Mouse (Mus musculus): ENCODE results near the gene Rad23b. TPM values are rescaled to one million over a fixed set of nuclear protein-coding genes. Genes with fewer than 3 reads are reported as not detected.

The Rad23b gene
- polyA plus RNA-seq, 1 experiment from 2014 or later: 83.9 TPM

GRCm38 (mm10) chr4:55370127-55370526 is 20.3 kb downstream of the Rad23b start:
- WGBS: 91% methylated on average over 3 of the region's 3 CpGs
- Histone ChIP-seq H3K27ac (replicated peaks; ENCODE audit: low read depth, low read length) (no peak overlapping the region), H3K4me1 (ENCODE audit: control insufficient read depth, insufficient read depth, low read length) (no peaks in the 10 kb centered on the region), H3K27me3 (ENCODE audit: control insufficient read depth, insufficient read depth, low read length) (no peaks in the 10 kb centered on the region), H3K9me3 (ENCODE audit: control insufficient read depth, low read length) (no peaks in the 10 kb centered on the region), H3K4me2 (ENCODE audit: low read length) (no peak overlapping the region), H3K4me3 (replicated peaks; ENCODE audit: low read depth, low read length) (no peak overlapping the region), H3K9ac (replicated peaks; ENCODE audit: low read length) (no peak overlapping the region), H3K36me3 (ENCODE audit: control insufficient read depth, insufficient read depth, low read length) (peaks cover 30% of the 10 kb centered on the region)
- no peak for DNase-seq
- no peak for ATAC-seq (ENCODE audit: low FRiP score, low TSS enrichment)

GRCm38 (mm10) chr4:55371355-55371754 is 21.5 kb downstream of the Rad23b start:
- DNase-seq: no peak
- no peak overlapping the region for H3K9ac ChIP-seq (replicated peaks; ENCODE audit: low read length)
- no peak overlapping the region for H3K4me3 ChIP-seq (replicated peaks; ENCODE audit: low read depth, low read length)
- no peak overlapping the region for H3K27ac ChIP-seq (replicated peaks; ENCODE audit: low read depth, low read length)
- no peaks in the 10 kb centered on the region for H3K27me3 ChIP-seq (ENCODE audit: control insufficient read depth, insufficient read depth, low read length)
- ATAC-seq (ENCODE audit: low FRiP score, low TSS enrichment): no peak
- H3K9me3 ChIP-seq (ENCODE audit: control insufficient read depth, low read length): no peaks in the 10 kb centered on the region
- H3K4me2 ChIP-seq (ENCODE audit: low read length): no peak overlapping the region
- 86% methylated on average over 7 of the region's 7 CpGs for WGBS
- H3K4me1 ChIP-seq (ENCODE audit: control insufficient read depth, insufficient read depth, low read length): no peaks in the 10 kb centered on the region
- peaks cover 30% of the 10 kb centered on the region for H3K36me3 ChIP-seq (ENCODE audit: control insufficient read depth, insufficient read depth, low read length)

- DNase-seq: no peak
These were observed 32.5 kb downstream of the Rad23b start for GRCm38 (mm10) chr4:55382350-55382749.

GRCm38 (mm10) chr4:55386768-55387167 is 36.9 kb downstream of the Rad23b start:
- WGBS: 86% methylated on average over 2 of the region's 2 CpGs
- no peaks in the 10 kb centered on the region for H3K9me3 ChIP-seq (ENCODE audit: control insufficient read depth, low read length)

More at GRCm38 (mm10) chr4:55382350-55382749, 32.5 kb downstream of the Rad23b start:
- Histone ChIP-seq H3K4me2 (ENCODE audit: low read length) (no peak overlapping the region), H3K27ac (replicated peaks; ENCODE audit: low read depth, low read length) (no peak overlapping the region), H3K4me1 (ENCODE audit: control insufficient read depth, insufficient read depth, low read length) (no peaks in the 10 kb centered on the region), H3K27me3 (ENCODE audit: control insufficient read depth, insufficient read depth, low read length) (no peaks in the 10 kb centered on the region), H3K36me3 (ENCODE audit: control insufficient read depth, insufficient read depth, low read length) (peaks cover 78% of the 10 kb centered on the region), H3K4me3 (replicated peaks; ENCODE audit: low read depth, low read length) (no peak overlapping the region), H3K9ac (replicated peaks; ENCODE audit: low read length) (no peak overlapping the region), H3K9me3 (ENCODE audit: control insufficient read depth, low read length) (no peaks in the 10 kb centered on the region)
- ATAC-seq (ENCODE audit: low FRiP score, low TSS enrichment): no peak
- 96% methylated on average over 2 of the region's 2 CpGs for WGBS

GRCm38 (mm10) chr4:55391480-55391879 is 41.6 kb downstream of the Rad23b start:
- WGBS: 97% methylated on average over 1 of the region's 1 CpGs
- no peak for ATAC-seq (ENCODE audit: low FRiP score, low TSS enrichment)
- Histone ChIP-seq H3K9ac (replicated peaks; ENCODE audit: low read length) (no peak overlapping the region), H3K4me2 (ENCODE audit: low read length) (no peak overlapping the region), H3K27ac (replicated peaks; ENCODE audit: low read depth, low read length) (no peak overlapping the region), H3K4me1 (ENCODE audit: control insufficient read depth, insufficient read depth, low read length) (no peaks in the 10 kb centered on the region), H3K9me3 (ENCODE audit: control insufficient read depth, low read length) (no peaks in the 10 kb centered on the region), H3K36me3 (ENCODE audit: control insufficient read depth, insufficient read depth, low read length) (peaks cover 26% of the 10 kb centered on the region), H3K27me3 (ENCODE audit: control insufficient read depth, insufficient read depth, low read length) (no peaks in the 10 kb centered on the region), H3K4me3 (replicated peaks; ENCODE audit: low read depth, low read length) (no peak overlapping the region)
- DNase-seq: no peak

More at GRCm38 (mm10) chr4:55386768-55387167, 36.9 kb downstream of the Rad23b start:
- Histone ChIP-seq H3K27ac (replicated peaks; ENCODE audit: low read depth, low read length) (no peak overlapping the region), H3K4me1 (ENCODE audit: control insufficient read depth, insufficient read depth, low read length) (no peaks in the 10 kb centered on the region), H3K9ac (replicated peaks; ENCODE audit: low read length) (no peak overlapping the region), H3K4me2 (ENCODE audit: low read length) (no peak overlapping the region), H3K36me3 (ENCODE audit: control insufficient read depth, insufficient read depth, low read length) (peaks cover 70% of the 10 kb centered on the region), H3K4me3 (replicated peaks; ENCODE audit: low read depth, low read length) (no peak overlapping the region), H3K27me3 (ENCODE audit: control insufficient read depth, insufficient read depth, low read length) (no peaks in the 10 kb centered on the region)
- ATAC-seq (ENCODE audit: low FRiP score, low TSS enrichment) (no peak), DNase-seq (no peak)

- DNase-seq (no peak), ATAC-seq (ENCODE audit: low FRiP score, low TSS enrichment) (no peak)
- H3K9me3 ChIP-seq (ENCODE audit: control insufficient read depth, low read length): no peaks in the 10 kb centered on the region
- no peak overlapping the region for H3K9ac ChIP-seq (replicated peaks; ENCODE audit: low read length)
- H3K27ac ChIP-seq (replicated peaks; ENCODE audit: low read depth, low read length): no peak overlapping the region
- no peak overlapping the region for H3K4me3 ChIP-seq (replicated peaks; ENCODE audit: low read depth, low read length)
- 95% methylated on average over 7 of the region's 7 CpGs for WGBS
- no peaks in the 10 kb centered on the region for H3K4me1 ChIP-seq (ENCODE audit: control insufficient read depth, insufficient read depth, low read length)
- H3K36me3 ChIP-seq (ENCODE audit: control insufficient read depth, insufficient read depth, low read length): peaks cover 18% of the 10 kb centered on the region; the same call in 1 of the 2 replicates
- no peak overlapping the region for H3K4me2 ChIP-seq (ENCODE audit: low read length)
- H3K27me3 ChIP-seq (ENCODE audit: control insufficient read depth, insufficient read depth, low read length): no peaks in the 10 kb centered on the region
These were observed 42.6 kb downstream of the Rad23b start for GRCm38 (mm10) chr4:55392445-55392844.

GRCm38 (mm10) chr4:55397911-55398762 is 48.3 kb downstream of the Rad23b start:
- Histone ChIP-seq H3K4me1 (ENCODE audit: control insufficient read depth, insufficient read depth, low read length) (no peaks in the 10 kb centered on the region), H3K4me3 (replicated peaks; ENCODE audit: low read depth, low read length) (no peak overlapping the region), H3K9ac (replicated peaks; ENCODE audit: low read length) (no peak overlapping the region), H3K9me3 (ENCODE audit: control insufficient read depth, low read length) (no peaks in the 10 kb centered on the region), H3K27me3 (ENCODE audit: control insufficient read depth, insufficient read depth, low read length) (no peaks in the 10 kb centered on the region), H3K4me2 (ENCODE audit: low read length) (no peak overlapping the region), H3K36me3 (ENCODE audit: control insufficient read depth, insufficient read depth, low read length) (no peaks in the 10 kb centered on the region), H3K27ac (replicated peaks; ENCODE audit: low read depth, low read length) (no peak overlapping the region)
- DNase-seq (peak; percentile 48), ATAC-seq (ENCODE audit: low FRiP score, low TSS enrichment) (peak; percentile 50; the same call in 1 of the 2 replicates)
- WGBS: 42% methylated on average over 17 of the region's 17 CpGs

GRCm38 (mm10) chr4:55398901-55399300 is 49.1 kb downstream of the Rad23b start:
- H3K27me3 ChIP-seq (ENCODE audit: control insufficient read depth, insufficient read depth, low read length): no peaks in the 10 kb centered on the region
- no peak overlapping the region for H3K4me2 ChIP-seq (ENCODE audit: low read length)
- H3K36me3 ChIP-seq (ENCODE audit: control insufficient read depth, insufficient read depth, low read length): no peaks in the 10 kb centered on the region
- 90% methylated on average over 11 of the region's 11 CpGs for WGBS
- DNase-seq: no peak
- H3K4me1 ChIP-seq (ENCODE audit: control insufficient read depth, insufficient read depth, low read length): no peaks in the 10 kb centered on the region
- no peak overlapping the region for H3K27ac ChIP-seq (replicated peaks; ENCODE audit: low read depth, low read length)
- H3K9me3 ChIP-seq (ENCODE audit: control insufficient read depth, low read length): no peaks in the 10 kb centered on the region
- H3K4me3 ChIP-seq (replicated peaks; ENCODE audit: low read depth, low read length): no peak overlapping the region
- H3K9ac ChIP-seq (replicated peaks; ENCODE audit: low read length): no peak overlapping the region
- ATAC-seq (ENCODE audit: low FRiP score, low TSS enrichment): no peak

GRCm38 (mm10) chr4:55405329-55405728 is 55.5 kb downstream of the Rad23b start:
- Histone ChIP-seq H3K27me3 (ENCODE audit: control insufficient read depth, insufficient read depth, low read length) (no peaks in the 10 kb centered on the region), H3K4me3 (replicated peaks; ENCODE audit: low read depth, low read length) (no peak overlapping the region), H3K36me3 (ENCODE audit: control insufficient read depth, insufficient read depth, low read length) (no peaks in the 10 kb centered on the region), H3K4me2 (ENCODE audit: low read length) (no peak overlapping the region), H3K27ac (replicated peaks; ENCODE audit: low read depth, low read length) (peak overlapping the region; percentile 41; the same call in 1 of the 2 replicates), H3K9ac (replicated peaks; ENCODE audit: low read length) (no peak overlapping the region), H3K9me3 (ENCODE audit: control insufficient read depth, low read length) (no peaks in the 10 kb centered on the region), H3K4me1 (ENCODE audit: control insufficient read depth, insufficient read depth, low read length) (0 out of 2 replicates have a peak, but pooled peaks cover 6% of the 10 kb centered on the region)
- peak; percentile 52 for DNase-seq
- 14% methylated on average over 3 of the region's 3 CpGs for WGBS
- ATAC-seq (ENCODE audit: low FRiP score, low TSS enrichment): no peak
